Mouse (Mus musculus): ENCODE results near the gene Scn8a. TPM values are rescaled to one million over a fixed set of nuclear protein-coding genes. Genes with fewer than 3 reads are reported as not detected.

Scn8a gene
- polyA plus RNA-seq, 1 experiment: 0.06 TPM

DNA sequence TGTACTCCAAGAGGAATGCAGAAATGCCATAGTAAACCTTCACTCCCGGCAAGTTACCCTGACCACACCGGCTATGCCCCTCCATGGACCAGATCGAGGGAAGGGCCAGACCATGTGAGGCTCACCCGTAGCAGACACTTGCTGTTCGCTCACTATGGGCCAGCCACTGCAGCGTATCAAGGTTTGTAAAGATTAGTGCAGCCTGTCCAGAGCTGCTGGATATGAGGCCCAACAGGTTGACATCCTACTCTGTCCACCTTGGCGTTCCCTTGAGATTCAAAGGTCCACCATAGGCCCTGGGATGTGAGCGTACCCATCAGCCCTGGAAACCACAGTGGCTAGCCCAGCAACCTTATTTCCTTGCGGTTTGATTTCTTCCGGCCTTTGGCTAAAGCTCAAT is 184.9 kb downstream of the Scn8a start:
- 88% methylated on average over 10 of the region's 10 CpGs for WGBS
- H3K36me3 ChIP-seq (ENCODE audit: control insufficient read depth, insufficient read depth, low read length): 0 out of 2 replicates have a peak, but pooled peaks cover 2% of the 10 kb centered on the region
- H3K27ac ChIP-seq (ENCODE audit: insufficient read depth, low read depth, low read length): no peak overlapping the region
- peaks cover 29% of the 10 kb centered on the region for H3K27me3 ChIP-seq (ENCODE audit: control insufficient read depth, insufficient read depth, low read length)
- no peaks in the 10 kb centered on the region for H3K4me1 ChIP-seq (ENCODE audit: control insufficient read depth, insufficient read depth, insufficient read length, low read length)
- TF ChIP-seq POLR2A (IDR thresholded peaks at IDR 0.05; ENCODE audit: low read depth, low read length): no peak
- TF ChIP-seq CTCF (IDR thresholded peaks at IDR 0.05; ENCODE audit: extremely low read depth, insufficient read length, insufficient replicate concordance, low read depth, low read length): no peak
- no peak overlapping the region for H3K4me3 ChIP-seq (ENCODE audit: low read depth, low read length)

DNA sequence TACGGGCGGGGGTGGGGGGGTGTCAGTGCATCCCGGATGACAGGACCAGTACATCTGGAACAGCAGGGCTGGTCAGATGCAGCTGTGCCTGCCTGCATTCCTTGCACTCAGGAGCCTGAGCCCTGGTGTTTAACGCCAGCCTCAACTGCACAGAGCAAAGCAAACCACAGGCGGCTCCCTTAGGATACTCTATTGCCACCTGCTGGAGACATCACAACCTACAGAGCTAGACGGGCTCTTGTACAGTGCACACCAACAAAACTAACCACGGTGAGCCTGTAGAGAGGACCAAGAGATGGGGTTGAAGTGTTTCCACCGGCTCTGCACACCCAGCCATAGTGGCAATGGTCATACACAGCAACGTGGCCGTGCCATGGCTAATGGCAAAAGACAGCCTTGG is 186.6 kb downstream of the Scn8a start:
- H3K4me3 ChIP-seq (ENCODE audit: low read depth, low read length): no peak overlapping the region
- H3K36me3 ChIP-seq (ENCODE audit: control insufficient read depth, insufficient read depth, low read length): 0 out of 2 replicates have a peak, but pooled peaks cover 2% of the 10 kb centered on the region
- WGBS: 40% methylated on average over 10 of the region's 10 CpGs
- no peak for TF ChIP-seq POLR2A (IDR thresholded peaks at IDR 0.05; ENCODE audit: low read depth, low read length)
- peak; percentile 60; the same call in 1 of the 2 replicates for TF ChIP-seq CTCF (IDR thresholded peaks at IDR 0.05; ENCODE audit: extremely low read depth, insufficient read length, insufficient replicate concordance, low read depth, low read length)
- peaks cover 29% of the 10 kb centered on the region for H3K27me3 ChIP-seq (ENCODE audit: control insufficient read depth, insufficient read depth, low read length)
- H3K27ac ChIP-seq (ENCODE audit: insufficient read depth, low read depth, low read length): no peak overlapping the region
- no peaks in the 10 kb centered on the region for H3K4me1 ChIP-seq (ENCODE audit: control insufficient read depth, insufficient read depth, insufficient read length, low read length)

DNA sequence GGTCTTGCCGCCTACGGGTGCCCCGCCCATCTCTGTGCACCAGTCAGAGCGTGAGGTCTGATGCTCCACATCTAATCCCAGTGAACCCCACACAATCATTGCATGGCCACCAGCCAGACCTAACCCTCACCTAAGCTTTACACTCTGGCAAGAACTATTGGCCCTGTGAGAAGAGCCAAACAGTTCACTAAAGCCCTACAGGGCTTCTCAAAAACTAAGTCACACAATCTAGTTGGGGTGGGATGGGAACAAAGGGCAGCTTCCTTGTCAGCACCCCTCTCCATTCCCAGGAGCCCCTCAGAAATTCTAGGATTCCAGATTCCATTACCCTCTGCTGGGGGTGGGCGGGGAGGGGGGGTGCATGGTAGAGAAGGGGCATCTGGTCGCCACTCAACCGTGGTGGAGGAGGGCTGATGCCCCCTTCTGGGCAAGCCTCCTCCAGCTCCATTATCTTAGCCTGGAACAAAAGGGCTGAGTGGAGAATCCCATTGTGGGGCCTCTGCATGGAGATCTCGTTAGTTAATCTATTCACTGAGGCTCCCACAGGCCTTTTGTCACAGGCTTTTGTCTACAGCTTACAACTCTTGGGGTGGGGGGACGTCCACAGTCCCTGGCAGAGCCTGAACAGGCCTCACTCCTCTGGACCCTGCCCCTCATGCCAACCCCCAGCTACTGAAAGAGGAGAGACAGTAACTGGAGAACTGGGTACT is 190.1 kb downstream of the Scn8a start:
- Histone ChIP-seq H3K36me3 (ENCODE audit: control insufficient read depth, insufficient read depth, low read length) (no peaks in the 10 kb centered on the region), H3K27ac (ENCODE audit: insufficient read depth, low read depth, low read length) (no peak overlapping the region), H3K4me3 (ENCODE audit: low read depth, low read length) (no peak overlapping the region), H3K4me1 (ENCODE audit: control insufficient read depth, insufficient read depth, insufficient read length, low read length) (no peaks in the 10 kb centered on the region), H3K27me3 (ENCODE audit: control insufficient read depth, insufficient read depth, low read length) (peaks cover under 1% of the 10 kb centered on the region; the same call in 1 of the 2 replicates)
- WGBS: 49% methylated on average over 9 of the region's 9 CpGs
- TF ChIP-seq CTCF (IDR thresholded peaks at IDR 0.05; ENCODE audit: extremely low read depth, insufficient read length, insufficient replicate concordance, low read depth, low read length) (no peak), POLR2A (IDR thresholded peaks at IDR 0.05; ENCODE audit: low read depth, low read length) (no peak)

DNA sequence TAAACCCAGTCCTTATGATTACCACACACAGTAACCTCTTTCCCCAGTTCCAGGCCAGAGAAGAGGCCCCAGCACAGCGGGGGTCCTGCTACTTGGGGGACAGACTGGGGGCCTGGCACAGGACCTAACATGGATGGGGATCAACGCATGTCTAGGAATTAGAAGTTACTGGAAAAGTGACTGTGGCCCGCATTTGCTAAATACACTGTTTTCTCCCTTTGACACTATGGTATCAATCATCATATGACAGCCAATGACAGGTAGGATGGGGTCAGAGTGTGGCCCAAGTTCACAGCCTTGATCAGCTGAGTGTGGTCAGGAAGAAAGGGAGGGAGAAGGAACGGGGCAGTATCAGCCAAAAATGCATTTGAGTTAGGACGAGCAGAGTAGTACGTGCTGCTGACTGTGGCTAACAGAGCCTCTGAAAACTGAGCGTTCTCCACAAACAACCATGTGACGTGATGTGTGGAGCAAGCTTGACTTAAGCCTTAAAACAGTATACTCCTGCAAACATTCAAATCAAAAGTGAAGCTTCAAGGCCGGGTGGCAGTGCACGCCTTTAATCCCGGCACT is 190.7 kb downstream of the Scn8a start:
- WGBS: 77% methylated on average over 11 of the region's 11 CpGs
- H3K36me3 ChIP-seq (ENCODE audit: control insufficient read depth, insufficient read depth, low read length): no peaks in the 10 kb centered on the region
- TF ChIP-seq CTCF (IDR thresholded peaks at IDR 0.05; ENCODE audit: extremely low read depth, insufficient read length, insufficient replicate concordance, low read depth, low read length) (no peak), POLR2A (IDR thresholded peaks at IDR 0.05; ENCODE audit: low read depth, low read length) (no peak)
- peaks cover 2% of the 10 kb centered on the region; the same call in 1 of the 2 replicates for H3K4me1 ChIP-seq (ENCODE audit: control insufficient read depth, insufficient read depth, insufficient read length, low read length)
- H3K4me3 ChIP-seq (ENCODE audit: low read depth, low read length): no peak overlapping the region
- H3K27me3 ChIP-seq (ENCODE audit: control insufficient read depth, insufficient read depth, low read length): no peaks in the 10 kb centered on the region; the same call in 1 of the 2 replicates
- H3K27ac ChIP-seq (ENCODE audit: insufficient read depth, low read depth, low read length): no peak overlapping the region

DNA sequence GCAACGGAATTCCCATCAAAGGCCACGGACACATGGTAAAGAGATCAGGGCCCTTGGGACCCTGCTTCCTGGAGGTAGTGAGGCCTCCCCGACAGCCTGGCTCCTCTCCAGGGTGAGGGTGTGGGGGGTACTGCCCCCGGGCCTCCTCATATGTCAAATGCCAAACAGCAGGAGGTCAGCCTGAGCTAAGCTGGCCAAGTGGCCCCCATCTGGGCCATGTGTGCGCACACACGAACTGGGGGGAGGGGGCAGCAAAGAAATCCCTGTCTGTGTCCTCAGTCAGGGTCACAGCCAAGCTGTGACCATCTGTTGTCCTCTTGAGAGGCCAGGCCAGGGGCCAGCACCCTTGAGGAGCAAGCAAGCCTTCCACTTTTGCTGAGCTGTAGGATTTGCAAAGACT is 195.4 kb downstream of the Scn8a start:
- no peak for TF ChIP-seq POLR2A (IDR thresholded peaks at IDR 0.05; ENCODE audit: low read depth, low read length)
- TF ChIP-seq CTCF (IDR thresholded peaks at IDR 0.05; ENCODE audit: extremely low read depth, insufficient read length, insufficient replicate concordance, low read depth, low read length): no peak
- Histone ChIP-seq H3K4me3 (ENCODE audit: low read depth, low read length) (no peak overlapping the region), H3K27me3 (ENCODE audit: control insufficient read depth, insufficient read depth, low read length) (no peaks in the 10 kb centered on the region; the same call in 1 of the 2 replicates), H3K27ac (ENCODE audit: insufficient read depth, low read depth, low read length) (no peak overlapping the region), H3K4me1 (ENCODE audit: control insufficient read depth, insufficient read depth, insufficient read length, low read length) (peaks cover 2% of the 10 kb centered on the region), H3K36me3 (ENCODE audit: control insufficient read depth, insufficient read depth, low read length) (no peaks in the 10 kb centered on the region)
- WGBS: 52% methylated on average over 6 of the region's 6 CpGs

DNA sequence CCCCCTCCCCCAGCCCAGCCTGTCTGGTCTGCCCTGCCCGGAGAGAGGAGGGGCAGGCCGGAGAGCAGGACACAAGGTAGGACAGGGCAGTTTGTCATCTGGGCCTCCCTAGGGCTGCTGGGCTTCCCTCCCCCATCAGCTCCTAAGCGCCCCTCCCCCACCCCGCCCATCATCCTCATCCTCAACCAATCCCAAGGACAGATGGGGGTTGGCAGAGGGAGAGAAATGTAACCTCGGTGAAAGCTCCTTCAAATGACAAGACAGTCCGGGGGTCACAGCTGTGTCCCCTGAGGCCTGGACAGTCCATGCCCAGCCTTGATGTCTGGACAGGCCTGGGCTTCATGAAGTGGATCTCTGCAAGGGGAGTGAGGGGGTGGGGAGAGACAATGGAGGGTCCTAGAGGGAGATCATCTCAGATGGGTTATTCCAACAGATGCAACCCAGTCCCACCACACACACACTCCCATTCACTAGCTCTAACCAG is 196.7 kb downstream of the Scn8a start:
- Histone ChIP-seq H3K4me1 (ENCODE audit: control insufficient read depth, insufficient read depth, insufficient read length, low read length) (peaks cover 6% of the 10 kb centered on the region), H3K36me3 (ENCODE audit: control insufficient read depth, insufficient read depth, low read length) (no peaks in the 10 kb centered on the region), H3K27ac (ENCODE audit: insufficient read depth, low read depth, low read length) (no peak overlapping the region), H3K4me3 (ENCODE audit: low read depth, low read length) (no peak overlapping the region), H3K27me3 (ENCODE audit: control insufficient read depth, insufficient read depth, low read length) (peaks cover 2% of the 10 kb centered on the region; the same call in 1 of the 2 replicates)
- 53% methylated on average over 6 of the region's 6 CpGs for WGBS
- TF ChIP-seq CTCF (IDR thresholded peaks at IDR 0.05; ENCODE audit: extremely low read depth, insufficient read length, insufficient replicate concordance, low read depth, low read length): no peak
- no peak for TF ChIP-seq POLR2A (IDR thresholded peaks at IDR 0.05; ENCODE audit: low read depth, low read length)

All from small intestine, adult 2 months (tissue).